Mouse (Mus musculus) cerebellum, postnatal 14 days (tissue): Measurements from ENCODE around the gene Pex11a.
"Not testable (repeated sequence)": the region's sequence is repeated elsewhere in the genome, so short reads cannot be mapped to it uniquely, and the experiment has no call there.

Experiments used
- DNase-seq, 2 experiments: peaks; one replicate each; pipeline ENCODE4 v3.0.0; 2021; ENCODE audit warnings: mixed read lengths in 2 of 2

Gene Pex11a

DNA sequence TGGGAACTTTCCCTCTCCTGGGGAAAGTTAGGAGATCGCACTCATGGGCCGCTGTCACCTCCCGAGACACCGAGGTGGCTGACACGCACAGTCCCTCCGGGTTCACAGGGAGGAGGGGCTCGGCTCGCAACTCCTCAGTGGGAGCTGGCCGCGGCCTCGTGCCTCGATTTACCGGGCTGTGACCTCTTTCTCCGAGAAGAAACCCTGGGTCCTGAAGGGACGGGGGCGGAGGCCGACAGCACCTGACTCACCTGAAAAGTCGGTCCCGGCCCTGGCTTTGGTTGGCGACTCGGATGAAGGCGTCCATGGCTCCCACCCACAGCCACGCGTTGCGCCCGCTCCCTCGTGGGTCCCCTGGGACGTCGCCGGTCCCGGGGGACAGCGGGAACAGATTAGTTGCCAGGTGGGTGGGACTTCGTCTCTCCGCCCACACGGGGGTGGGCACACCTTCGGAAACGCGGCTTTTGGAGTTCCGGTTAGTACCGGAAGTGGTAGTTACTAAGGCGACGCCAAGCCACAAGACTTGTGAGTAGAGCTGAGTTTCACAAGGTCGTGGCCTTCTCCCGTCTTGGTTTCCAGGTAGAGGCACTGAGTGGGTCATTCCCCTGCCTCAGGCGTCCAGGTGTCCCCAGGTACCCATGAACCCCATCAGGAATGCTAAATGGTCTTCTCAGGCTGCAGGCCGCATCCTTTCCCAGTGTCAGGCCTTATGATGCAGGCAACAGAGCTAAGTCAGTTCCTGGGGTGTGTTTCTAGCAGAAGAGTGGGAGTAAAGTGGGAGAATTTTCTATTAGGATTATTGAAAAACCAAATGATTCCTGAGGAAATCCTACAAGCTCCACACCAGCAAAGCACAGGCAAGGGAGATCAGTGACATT, at the start of gene Pex11a, which contains the start of gene Wdr93:
Pex11a (minus strand) TSS at position 473 of the 878 bp plus-strand sequence.
Wdr93 (plus strand) TSS at position 505 of the 878 bp plus-strand sequence.
- peak; percentile 77 to 82 for DNase-seq

GRCm38 (mm10) chr7:79789812-79790211, 46.9 kb upstream of the Pex11a start:
- not testable (repeated sequence) for DNase-seq

GRCm38 (mm10) chr7:79786295-79786694, 43.4 kb upstream of the Pex11a start:
- DNase-seq: peak; percentile 79 to 85

DNA sequence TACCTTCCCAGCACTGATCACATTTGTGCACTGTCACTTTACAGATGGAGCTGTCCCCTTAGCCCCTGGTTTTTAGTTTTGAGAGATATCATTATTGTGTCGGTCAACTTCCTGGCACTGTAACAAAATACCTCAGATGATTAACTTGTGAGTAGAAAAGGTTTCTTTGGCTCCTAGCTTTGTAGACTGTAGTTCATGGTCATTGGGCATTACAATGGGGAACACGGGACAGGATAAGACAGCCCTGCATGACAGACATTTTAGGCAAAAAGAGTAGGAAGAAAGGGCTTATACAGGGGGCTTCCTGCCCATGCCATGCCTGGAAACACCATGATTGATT, 39.6 kb upstream of the Pex11a start:
- DNase-seq: no peak

DNA sequence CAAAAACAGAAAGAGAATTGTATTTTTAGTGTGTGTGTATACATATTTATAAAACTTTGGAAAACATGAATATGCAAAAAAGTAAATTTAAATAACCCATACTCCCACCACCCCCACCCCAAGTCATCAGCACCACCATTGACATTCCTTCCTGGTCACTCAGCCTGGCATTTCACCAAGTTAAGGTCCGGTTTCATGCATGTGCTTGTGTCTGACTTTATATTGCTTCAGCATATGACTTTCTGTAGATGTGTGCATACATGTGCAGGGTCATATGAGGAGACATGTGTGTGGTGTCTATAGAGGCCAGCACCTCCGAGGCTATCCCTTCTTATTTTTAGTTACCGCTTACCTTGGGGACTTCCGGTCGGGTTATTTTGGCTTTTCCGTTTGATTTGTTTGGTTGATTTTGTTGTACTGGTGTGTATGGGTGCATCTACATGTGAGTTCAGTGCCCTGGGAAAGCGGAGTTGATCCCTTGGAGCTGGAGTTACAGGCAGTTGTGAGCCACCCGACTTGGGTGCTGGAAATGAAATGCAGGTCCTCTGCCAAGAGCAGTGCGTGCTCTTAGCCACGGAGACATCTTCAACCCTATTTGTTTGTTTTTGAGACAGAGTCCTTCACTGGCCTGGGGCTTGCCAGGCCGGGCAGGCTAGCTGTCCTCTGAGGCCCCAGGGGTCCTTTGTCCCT, 39.0 kb upstream of the Pex11a start:
- DNase-seq: no peak

DNA sequence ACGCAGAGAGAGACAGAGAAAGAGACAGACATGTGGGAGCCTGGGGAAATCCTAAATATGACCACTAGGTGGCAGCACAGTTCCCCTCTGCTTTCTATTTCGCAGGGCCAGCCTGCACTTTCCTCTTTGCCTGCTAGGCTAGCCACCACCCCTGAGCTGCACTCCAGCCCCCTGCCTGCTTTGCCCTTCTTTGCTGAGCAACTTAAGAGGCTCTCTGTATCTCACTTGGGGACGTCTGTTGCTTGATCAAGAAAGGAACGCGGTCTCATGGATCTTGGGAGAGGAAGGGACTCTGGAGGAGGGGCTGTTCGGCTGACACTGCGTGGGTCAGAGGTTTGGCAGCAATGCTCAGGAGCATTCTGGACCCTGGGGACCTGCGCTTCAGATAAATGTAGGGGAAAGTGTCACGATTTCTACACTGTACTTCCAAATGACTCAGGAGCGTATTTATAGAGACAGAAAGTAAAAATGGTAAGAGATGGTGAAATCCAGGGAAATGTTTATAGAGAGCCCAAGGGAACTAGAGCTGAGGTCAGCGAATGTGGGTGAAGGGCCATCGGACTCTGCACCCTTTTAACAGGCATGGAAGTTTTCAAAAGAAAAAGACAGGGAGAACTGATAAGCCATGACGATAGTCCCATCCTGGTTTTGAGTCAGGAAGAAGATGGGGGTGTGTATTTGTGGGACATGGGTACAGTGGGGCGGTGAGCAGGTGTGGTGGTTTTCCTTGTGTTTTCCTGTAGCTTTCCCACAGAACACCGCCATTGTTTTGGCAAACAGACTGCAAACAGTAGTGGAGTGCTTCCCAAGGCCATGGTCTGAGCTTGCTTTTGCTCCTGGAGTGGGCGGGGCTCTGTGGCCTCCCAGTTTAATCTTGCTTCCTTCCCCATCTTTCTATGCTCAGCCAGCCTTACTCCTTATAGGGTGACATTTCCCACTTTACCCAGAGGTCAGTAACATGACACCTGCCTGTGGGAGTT, 38.0 kb upstream of the Pex11a start:
- peak; percentile 85 to 87 for DNase-seq

- no peak for DNase-seq
Measured at GRCm38 (mm10) chr7:79771561-79772512, 28.9 kb upstream of the Pex11a start.

GRCm38 (mm10) chr7:79769664-79770063, 26.7 kb upstream of the Pex11a start:
- no peak for DNase-seq

GRCm38 (mm10) chr7:79765991-79766390, 23.1 kb upstream of the Pex11a start:
- DNase-seq: no peak

- no peak for DNase-seq
Measured at GRCm38 (mm10) chr7:79762106-79762505, 19.2 kb upstream of the Pex11a start.

- DNase-seq: peak; percentile 25 to 33
Measured at GRCm38 (mm10) chr7:79761124-79761876, 18.4 kb upstream of the Pex11a start.

- no peak for DNase-seq
Measured at GRCm38 (mm10) chr7:79759766-79760165, 16.8 kb upstream of the Pex11a start.

DNA sequence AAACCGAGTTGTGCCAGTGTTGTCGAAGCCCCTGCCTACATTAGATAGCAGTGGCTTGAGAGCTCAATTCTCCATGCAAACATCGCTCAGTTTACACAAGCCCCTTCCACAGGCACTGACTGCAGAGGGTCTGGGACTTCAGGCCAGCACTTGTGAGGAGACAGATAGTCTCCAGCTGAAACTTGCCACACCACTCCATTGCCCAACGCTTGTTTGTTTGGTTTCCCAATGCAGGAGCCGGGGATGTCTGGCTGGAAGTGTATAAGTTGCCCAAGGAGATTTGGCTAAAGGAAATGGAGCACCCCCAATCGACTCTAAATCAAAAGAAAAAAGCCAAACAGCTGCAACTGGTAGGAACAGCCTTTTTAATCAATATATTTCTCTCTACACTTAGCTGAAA, 15.2 kb upstream of the Pex11a start:
- DNase-seq: no peak

DNA sequence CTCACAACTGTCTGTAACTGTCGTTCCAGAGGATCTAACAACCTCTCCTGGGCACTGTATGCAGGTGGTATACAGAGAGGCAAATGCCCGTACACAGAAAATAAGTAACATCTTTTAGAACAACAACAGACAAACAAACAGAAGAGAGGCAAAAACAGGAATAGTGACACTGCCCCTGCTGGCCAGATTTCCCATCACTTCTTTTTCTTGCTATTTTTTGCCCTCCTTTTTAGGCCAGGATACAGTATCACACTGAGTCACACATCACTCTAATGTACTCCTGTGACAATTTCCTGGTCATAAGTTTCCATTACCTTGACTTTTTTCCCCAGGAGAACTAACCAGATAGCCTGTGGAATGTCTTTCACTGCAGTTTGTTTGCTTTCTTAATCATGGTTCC, 13.4 kb upstream of the Pex11a start:
- no peak for DNase-seq

GRCm38 (mm10) chr7:79749511-79749910, 6.6 kb upstream of the Pex11a start:
- no peak for DNase-seq

DNA sequence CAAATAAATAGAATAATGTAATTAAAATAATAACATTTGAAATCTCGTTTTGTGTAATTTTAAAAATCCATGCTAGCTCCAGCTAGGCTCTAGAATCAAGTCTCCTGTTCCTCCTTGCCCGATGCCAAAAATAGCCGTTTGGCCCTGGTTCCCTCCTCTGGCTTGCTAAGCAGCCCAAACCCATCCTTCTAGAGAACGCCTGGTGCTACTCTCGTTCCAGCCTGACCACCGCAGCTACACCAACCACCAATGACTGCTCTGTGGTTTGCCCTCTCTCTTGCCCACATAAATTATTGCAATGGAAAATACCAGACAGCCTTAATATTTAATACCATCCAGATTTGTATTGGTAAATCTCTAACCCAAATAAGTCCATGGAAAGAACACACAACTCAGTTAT, 4.7 kb upstream of the Pex11a start:
- no peak for DNase-seq

DNA sequence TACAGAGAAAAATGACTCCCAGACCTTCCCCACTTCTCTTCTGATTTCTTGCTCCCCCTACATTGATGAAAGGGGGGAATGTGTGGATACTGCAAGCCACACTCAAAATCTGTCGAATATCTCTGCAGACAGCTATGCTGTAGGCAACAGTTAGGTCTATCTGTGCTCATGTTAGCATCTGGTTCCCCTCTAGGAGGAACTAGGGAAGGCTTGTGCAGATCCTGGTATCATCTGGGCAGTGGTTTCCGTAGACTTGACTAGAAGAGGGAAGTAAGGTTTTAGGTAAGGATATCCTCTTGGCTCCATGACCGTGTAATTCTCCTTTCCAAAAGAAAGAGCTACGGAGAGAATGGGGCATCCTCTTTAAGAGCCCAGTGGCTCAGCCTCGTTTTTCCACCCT, 1.7 kb upstream of the Pex11a start:
- no peak for DNase-seq

DNA sequence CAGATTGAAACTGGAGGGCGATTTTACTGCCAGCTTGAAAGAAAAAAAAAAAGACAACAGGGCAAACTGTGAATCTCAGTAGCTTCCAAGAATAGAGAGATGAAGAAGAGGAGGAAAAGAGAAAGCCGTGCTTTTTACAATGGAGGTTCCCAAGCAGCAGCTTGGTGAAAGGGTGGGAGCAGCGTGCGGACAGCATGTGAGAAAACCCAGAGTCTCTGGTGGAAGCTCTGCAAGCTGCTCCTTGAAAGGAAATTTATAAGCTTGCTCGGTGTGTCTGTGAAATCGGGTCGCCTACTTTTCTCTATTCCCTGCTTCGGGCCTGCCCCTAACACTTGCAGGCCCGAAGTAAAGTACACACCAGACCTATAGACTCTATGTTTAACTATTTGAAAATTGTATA, 1.1 kb upstream of the Pex11a start:
- no peak for DNase-seq

DNA sequence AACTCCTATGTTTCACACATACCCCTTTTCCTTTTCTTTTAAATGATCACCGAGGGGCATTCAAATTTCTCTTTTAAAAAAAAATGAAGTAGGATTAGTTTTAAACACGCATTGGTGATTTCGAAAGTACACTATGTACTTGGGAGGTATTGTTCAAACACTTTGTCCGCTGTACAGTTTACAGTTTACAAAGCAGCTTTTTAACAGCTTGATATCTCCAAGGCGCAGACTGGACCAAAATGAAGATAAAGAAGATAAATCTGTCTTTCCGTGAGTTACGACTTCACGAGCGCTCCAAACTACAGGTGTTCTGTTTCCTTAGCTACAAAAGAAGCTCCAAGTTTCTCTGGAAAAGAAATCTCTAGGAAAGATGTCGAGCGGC, 663 bp downstream of the Pex11a start:
- DNase-seq: no peak

- DNase-seq: no peak
Measured at GRCm38 (mm10) chr7:79740279-79740678, 2.7 kb downstream of the Pex11a start.

- DNase-seq: no peak
Measured at GRCm38 (mm10) chr7:79738913-79739312, 4.0 kb downstream of the Pex11a start.
